Mouse (Mus musculus): ENCODE results near the gene Abcc4.

The Abcc4 gene

GRCm38 (mm10) chr14:118712889-118713288, 6.9 kb upstream of the Abcc4 start:
- DNase-seq (ENCODE audit: low spot score), result no peak

- no peak for DNase-seq (ENCODE audit: low spot score)
Observed at GRCm38 (mm10) chr14:118710945-118711344, 4.9 kb upstream of the Abcc4 start.

GRCm38 (mm10) chr14:118709736-118710135, 3.7 kb upstream of the Abcc4 start:
- peak; percentile 43 for DNase-seq (ENCODE audit: low spot score)

- DNase-seq (ENCODE audit: low spot score), result no peak
Observed at GRCm38 (mm10) chr14:118708126-118708525, 2.1 kb upstream of the Abcc4 start.

GRCm38 (mm10) chr14:118706962-118707361, 943 bp upstream of the Abcc4 start:
- DNase-seq (ENCODE audit: low spot score), result no peak

- DNase-seq (ENCODE audit: low spot score), result peak; percentile 43
Observed at GRCm38 (mm10) chr14:118705465-118705807, 583 bp downstream of the Abcc4 start.

GRCm38 (mm10) chr14:118703363-118703762, 2.7 kb downstream of the Abcc4 start:
- DNase-seq (ENCODE audit: low spot score), result no peak

GRCm38 (mm10) chr14:118701991-118702608, 3.9 kb downstream of the Abcc4 start:
- peak; percentile 11 for DNase-seq (ENCODE audit: low spot score)

- no peak for DNase-seq (ENCODE audit: low spot score)
Observed at GRCm38 (mm10) chr14:118700576-118700975, 5.4 kb downstream of the Abcc4 start.

- DNase-seq (ENCODE audit: low spot score), result no peak
Observed at GRCm38 (mm10) chr14:118699963-118700362, 6.1 kb downstream of the Abcc4 start.

GRCm38 (mm10) chr14:118699508-118699907, 6.5 kb downstream of the Abcc4 start:
- no peak for DNase-seq (ENCODE audit: low spot score)

- DNase-seq (ENCODE audit: low spot score), result no peak
Observed at GRCm38 (mm10) chr14:118696556-118697289, 9.3 kb downstream of the Abcc4 start.

- DNase-seq (ENCODE audit: low spot score), result no peak
Observed at GRCm38 (mm10) chr14:118695866-118696265, 10.2 kb downstream of the Abcc4 start.

- no peak for DNase-seq (ENCODE audit: low spot score)
Observed at GRCm38 (mm10) chr14:118694321-118694720, 11.7 kb downstream of the Abcc4 start.

GRCm38 (mm10) chr14:118691910-118692309, 14.1 kb downstream of the Abcc4 start:
- DNase-seq (ENCODE audit: low spot score), result no peak

GRCm38 (mm10) chr14:118691404-118691803, 14.6 kb downstream of the Abcc4 start:
- no peak for DNase-seq (ENCODE audit: low spot score)

- DNase-seq (ENCODE audit: low spot score), result no peak
Observed at GRCm38 (mm10) chr14:118690921-118691320, 15.1 kb downstream of the Abcc4 start.

GRCm38 (mm10) chr14:118690336-118690735, 15.7 kb downstream of the Abcc4 start:
- no peak for DNase-seq (ENCODE audit: low spot score)

GRCm38 (mm10) chr14:118688643-118689042, 17.4 kb downstream of the Abcc4 start:
- DNase-seq (ENCODE audit: low spot score), result no peak

- no peak for DNase-seq (ENCODE audit: low spot score)
Observed at GRCm38 (mm10) chr14:118686861-118687260, 19.2 kb downstream of the Abcc4 start.

- DNase-seq (ENCODE audit: low spot score), result no peak
Observed at GRCm38 (mm10) chr14:118685572-118685971, 20.4 kb downstream of the Abcc4 start.

- no peak for DNase-seq (ENCODE audit: low spot score)
Observed at GRCm38 (mm10) chr14:118682339-118683034, 23.5 kb downstream of the Abcc4 start.

- DNase-seq (ENCODE audit: low spot score), result no peak
Observed at GRCm38 (mm10) chr14:118681087-118681486, 24.9 kb downstream of the Abcc4 start.

All from c-Kit-positive CD71-positive TER-119-positive erythroid progenitor cells, embryonic 14.5 days (primary cell).